Mouse (Mus musculus): ENCODE data around the gene Urod.
A peak's percentile ranks its signal among the peaks of the same experiment; 100 is the strongest.

The Urod gene

GRCm38 (mm10) chr4:116995131-116995797 is 1.1 kb upstream of the Urod start, which contains the start of gene Hectd3:
Gene Hectd3 (plus strand): TSS chr4:116995317.
- DNase-seq (ENCODE audit: low read depth, low spot score) = peak; percentile 72

- peak; percentile 85 for DNase-seq (ENCODE audit: low read depth, low spot score)
Measured at GRCm38 (mm10) chr4:116991366-116991765, 2.8 kb downstream of the Urod start.

GRCm38 (mm10) chr4:116989731-116990130 is 4.5 kb downstream of the Urod start:
- no peak for DNase-seq (ENCODE audit: low read depth, low spot score)

DNA sequence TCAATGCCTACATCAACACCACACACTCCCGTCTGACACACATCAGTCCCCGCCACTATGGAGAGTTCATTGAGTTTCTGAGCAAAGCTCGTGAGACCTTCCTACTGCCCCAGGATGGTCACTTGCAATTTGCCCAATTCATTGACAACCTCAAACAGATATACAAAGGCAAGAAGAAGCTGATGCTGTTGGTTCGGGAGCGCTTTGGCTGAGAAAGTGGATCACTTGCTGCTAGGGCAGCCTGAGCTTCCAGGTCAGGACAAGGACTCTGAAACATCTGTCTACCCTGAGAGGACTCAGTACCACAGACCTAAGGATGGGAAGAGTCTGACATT is 7.1 kb downstream of the Urod start:
- no peak for DNase-seq (ENCODE audit: low read depth, low spot score)

DNA sequence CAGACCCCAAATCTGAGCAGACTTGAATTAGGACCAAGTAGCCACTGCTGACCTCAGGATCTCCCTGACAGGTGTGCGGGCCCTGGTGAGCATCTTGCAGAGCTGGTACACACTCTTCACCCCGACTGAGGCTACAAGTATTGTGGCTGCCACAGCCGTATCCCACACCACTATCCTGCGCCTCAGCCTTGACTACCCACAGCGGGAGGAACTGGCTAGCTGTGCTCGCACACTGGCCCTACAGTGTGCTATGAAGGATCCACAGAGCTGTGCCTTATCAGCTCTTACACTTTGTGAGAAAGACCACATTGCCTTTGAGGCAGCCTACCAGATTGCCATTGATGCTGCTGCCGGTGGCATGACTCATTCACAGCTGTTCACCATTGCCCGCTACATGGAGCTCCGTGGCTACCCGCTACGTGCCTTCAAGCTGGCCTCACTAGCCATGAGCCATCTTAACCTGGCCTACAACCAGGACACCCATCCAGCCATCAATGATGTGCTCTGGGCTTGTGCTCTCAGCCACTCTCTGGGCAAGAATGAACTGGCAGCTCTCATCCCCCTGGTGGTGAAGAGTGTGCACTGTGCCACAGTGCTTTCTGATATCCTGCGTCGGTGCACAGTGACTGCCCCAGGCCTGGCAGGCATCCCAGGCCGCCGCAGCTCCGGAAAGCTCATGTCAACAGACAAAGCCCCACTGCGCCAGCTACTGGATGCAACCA is 7.7 kb downstream of the Urod start:
- peak; percentile 54 for DNase-seq (ENCODE audit: low read depth, low spot score)

DNA sequence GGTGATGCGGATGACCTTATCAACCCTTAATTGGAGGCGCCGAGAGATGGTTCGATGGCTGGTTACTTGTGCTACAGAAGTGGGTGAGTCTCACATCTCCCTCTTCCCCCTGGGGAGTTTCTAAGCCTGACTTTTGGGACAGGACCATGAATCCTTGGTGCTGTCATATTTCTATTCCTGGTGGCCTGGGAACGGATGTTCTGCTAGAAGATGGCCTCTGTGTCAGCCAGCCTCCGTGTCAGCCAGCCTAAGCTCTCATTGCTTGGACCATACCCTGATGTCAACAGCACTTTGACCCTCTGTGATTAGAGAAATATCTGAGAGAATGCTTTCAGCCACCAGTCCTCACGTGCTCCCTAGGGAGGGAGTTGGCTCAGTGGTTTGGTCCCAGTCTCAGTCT is 8.5 kb downstream of the Urod start:
- no peak for DNase-seq (ENCODE audit: low read depth, low spot score)

GRCm38 (mm10) chr4:116976503-116976902 is 17.7 kb downstream of the Urod start:
- no peak for DNase-seq (ENCODE audit: low read depth, low spot score)

- no peak for DNase-seq (ENCODE audit: low read depth, low spot score)
Measured at GRCm38 (mm10) chr4:116954951-116955350, 39.3 kb downstream of the Urod start.

DNA sequence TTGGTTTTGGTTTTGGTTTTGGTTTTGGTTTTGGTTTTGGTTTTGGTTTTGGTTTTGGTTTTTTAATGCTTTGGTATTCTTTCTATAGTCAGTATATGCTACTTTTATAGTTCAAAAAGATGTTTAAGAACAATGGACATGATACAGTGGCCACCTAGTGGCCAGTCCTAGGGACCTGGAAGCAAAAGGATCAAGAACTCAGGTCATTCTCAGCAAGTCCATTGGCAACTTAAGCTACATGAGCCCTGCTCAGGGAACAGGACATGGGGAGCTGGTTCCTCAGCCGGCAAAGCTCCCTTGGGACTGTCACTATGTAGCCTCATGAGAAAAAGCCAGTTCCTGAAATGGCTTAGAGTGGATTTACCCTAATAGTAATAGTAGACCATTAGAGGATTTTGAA is 42.6 kb downstream of the Urod start:
- peak; percentile 27 for DNase-seq (ENCODE audit: low read depth, low spot score)

DNA sequence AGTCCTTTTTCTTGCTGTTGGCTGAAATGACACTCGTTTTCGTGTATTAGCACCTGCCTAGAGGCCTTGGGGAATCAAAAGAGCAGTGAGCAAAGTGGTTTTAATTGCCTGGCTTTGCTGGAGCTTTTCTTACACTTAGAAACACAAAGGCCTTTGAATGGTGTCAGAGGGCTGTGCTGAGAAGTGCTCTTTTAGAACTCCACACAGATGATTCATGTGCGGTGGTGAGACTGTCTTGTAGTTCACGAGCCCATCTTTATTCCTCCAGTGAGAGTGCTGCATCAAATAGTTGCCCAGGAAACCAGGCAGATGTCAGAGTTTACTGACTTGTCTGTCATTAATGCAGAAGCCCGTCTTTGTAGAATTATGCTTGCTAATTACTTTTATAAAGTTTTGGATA is 50.2 kb downstream of the Urod start:
- DNase-seq (ENCODE audit: low read depth, low spot score) = peak; percentile 50

GRCm38 (mm10) chr4:116942695-116943094 is 51.5 kb downstream of the Urod start:
- peak; percentile 18 for DNase-seq (ENCODE audit: low read depth, low spot score)
